Mouse (Mus musculus): ENCODE data around the gene Gmeb1.

Gene Gmeb1

DNA sequence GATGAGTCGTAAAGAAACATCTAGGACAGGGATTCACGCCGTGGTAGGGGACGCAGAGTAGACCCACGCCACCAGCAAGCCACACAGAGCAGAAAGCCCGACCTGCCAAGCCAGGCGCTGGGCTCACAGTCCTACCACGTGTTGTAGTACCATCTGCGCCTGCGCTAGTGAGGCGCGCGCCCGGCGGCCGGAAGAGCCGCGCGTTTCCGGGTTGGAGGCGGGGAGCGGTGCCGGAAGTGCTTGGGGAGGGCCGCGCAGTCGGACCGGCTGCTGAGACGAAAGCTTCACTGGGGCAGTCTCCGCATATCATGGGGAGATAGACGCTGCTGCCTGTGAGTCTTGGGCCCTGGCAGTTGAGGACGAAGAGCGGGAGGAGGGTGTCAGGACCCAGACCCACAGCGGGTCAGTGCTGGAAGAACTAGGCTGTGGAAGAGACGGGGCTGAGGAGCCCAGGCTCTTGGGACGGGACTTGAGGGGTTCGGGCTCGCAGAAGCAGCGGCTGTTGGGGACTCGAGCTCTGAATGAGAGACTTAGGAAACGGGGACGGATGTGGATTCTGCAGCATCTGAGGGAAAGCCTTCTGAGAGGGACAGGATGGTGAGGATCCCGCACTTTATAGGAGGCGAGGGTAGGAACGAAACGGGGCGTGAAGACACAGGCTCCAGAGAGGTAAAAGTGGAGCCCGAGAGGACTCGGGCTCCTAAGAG, 12.9 kb upstream of the Gmeb1 start, which contains the start of gene Taf12:
TSS of gene Taf12 (plus strand) at position 220 of the 707 bp plus-strand sequence.
- DNase-seq (ENCODE audit: low spot score in 2 of 2) = peak; percentile 89 to 91

GRCm38 (mm10) chr4:132273166-132273565, 11.8 kb upstream of the Gmeb1 start:
- DNase-seq (ENCODE audit: low spot score in 2 of 2) = no peak

GRCm38 (mm10) chr4:132269740-132270560, 8.5 kb upstream of the Gmeb1 start:
- peak; percentile 75 to 82 for DNase-seq (ENCODE audit: low spot score in 2 of 2)

GRCm38 (mm10) chr4:132268871-132269739, 7.7 kb upstream of the Gmeb1 start:
- no peak for DNase-seq (ENCODE audit: low spot score in 2 of 2)

GRCm38 (mm10) chr4:132266835-132267349, 5.5 kb upstream of the Gmeb1 start:
- peak in 1 of 2 experiments; percentile 5 for DNase-seq (ENCODE audit: low spot score in 2 of 2)

GRCm38 (mm10) chr4:132263313-132263712, 1.9 kb upstream of the Gmeb1 start:
- DNase-seq (ENCODE audit: low spot score in 2 of 2) = no peak

- no peak for DNase-seq (ENCODE audit: low spot score in 2 of 2)
Observed at GRCm38 (mm10) chr4:132262358-132262616, 885 bp upstream of the Gmeb1 start.

DNA sequence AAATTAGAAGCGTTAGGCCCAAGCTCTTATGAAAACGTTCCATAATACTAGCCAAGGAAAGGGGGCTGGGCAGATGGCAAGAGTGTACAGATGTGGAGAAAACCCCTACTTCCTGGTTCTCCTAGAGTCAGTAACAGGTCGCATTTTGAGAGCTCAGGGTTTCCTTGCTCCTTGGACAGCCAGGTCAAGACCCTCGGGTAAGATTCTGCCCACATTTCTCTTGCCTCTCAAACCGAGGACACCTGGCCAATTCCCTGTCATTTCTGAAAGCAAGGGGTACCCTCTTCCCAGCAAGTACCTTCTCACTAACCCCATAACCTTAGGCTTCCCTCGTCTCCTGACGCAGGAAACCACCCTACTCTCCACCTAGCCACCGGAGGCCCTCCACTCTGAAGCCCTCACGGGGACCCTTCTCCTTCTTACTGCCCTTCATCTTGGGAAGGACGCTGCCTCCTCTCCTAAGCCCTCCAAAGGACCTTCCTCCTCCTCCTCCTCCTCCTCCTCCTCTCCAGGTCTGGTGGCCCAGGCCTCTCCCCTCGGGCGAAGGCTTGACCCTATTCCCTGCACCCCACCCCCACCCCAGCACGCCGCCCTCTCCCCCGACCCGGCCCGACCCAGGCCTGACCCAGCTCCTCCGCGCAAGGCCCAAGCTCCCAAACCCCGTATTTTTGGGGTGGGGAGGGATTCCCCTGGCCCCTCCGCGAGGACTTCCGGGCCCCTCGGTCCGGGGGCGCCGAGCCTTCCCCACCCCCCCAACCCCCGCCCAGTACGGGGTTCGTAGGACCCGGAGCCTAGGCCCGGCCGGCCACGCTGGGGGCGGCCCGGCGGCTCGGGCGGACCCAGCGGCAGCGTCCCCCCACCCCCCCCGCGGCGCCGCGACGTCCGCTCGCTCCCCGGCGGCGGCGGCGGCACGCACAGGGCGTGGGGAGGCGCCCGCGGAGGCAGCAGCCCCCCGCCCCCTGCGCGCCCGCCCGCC, 710 bp downstream of the Gmeb1 start:
- no peak for DNase-seq (ENCODE audit: low spot score in 2 of 2)

GRCm38 (mm10) chr4:132259248-132259647, 2.2 kb downstream of the Gmeb1 start:
- no peak for DNase-seq (ENCODE audit: low spot score in 2 of 2)

GRCm38 (mm10) chr4:132256384-132256783, 5.0 kb downstream of the Gmeb1 start:
- no peak for DNase-seq (ENCODE audit: low spot score in 2 of 2)

GRCm38 (mm10) chr4:132254986-132255385, 6.4 kb downstream of the Gmeb1 start:
- no peak for DNase-seq (ENCODE audit: low spot score in 2 of 2)

GRCm38 (mm10) chr4:132253622-132254021, 7.8 kb downstream of the Gmeb1 start:
- DNase-seq (ENCODE audit: low spot score in 2 of 2) = no peak

DNA sequence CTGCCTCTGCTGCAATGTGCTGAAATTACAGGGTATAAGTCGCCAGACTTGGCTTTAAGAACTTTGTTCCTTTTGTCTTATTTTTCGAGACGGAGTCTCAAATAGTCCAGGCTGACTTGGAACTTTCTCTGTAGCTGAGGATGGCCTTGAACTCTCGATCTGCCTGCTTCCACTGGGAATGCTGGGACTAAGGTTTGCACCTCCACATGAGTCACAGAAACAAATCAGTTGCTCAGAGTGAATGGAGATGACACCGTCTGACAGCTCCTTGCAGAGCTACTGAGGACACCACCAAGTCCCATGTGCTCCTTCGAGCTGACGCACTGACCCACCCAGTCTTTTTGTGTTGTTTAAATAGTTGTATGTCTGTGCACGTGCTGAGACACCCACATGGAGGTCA, 8.3 kb downstream of the Gmeb1 start:
- DNase-seq (ENCODE audit: low spot score in 2 of 2) = no peak

GRCm38 (mm10) chr4:132251596-132251995, 9.8 kb downstream of the Gmeb1 start:
- no peak for DNase-seq (ENCODE audit: low spot score in 2 of 2)

- no peak for DNase-seq (ENCODE audit: low spot score in 2 of 2)
Observed at GRCm38 (mm10) chr4:132247451-132247997, 13.9 kb downstream of the Gmeb1 start.

GRCm38 (mm10) chr4:132245643-132246042, 15.8 kb downstream of the Gmeb1 start:
- no peak for DNase-seq (ENCODE audit: low spot score in 2 of 2)

DNA sequence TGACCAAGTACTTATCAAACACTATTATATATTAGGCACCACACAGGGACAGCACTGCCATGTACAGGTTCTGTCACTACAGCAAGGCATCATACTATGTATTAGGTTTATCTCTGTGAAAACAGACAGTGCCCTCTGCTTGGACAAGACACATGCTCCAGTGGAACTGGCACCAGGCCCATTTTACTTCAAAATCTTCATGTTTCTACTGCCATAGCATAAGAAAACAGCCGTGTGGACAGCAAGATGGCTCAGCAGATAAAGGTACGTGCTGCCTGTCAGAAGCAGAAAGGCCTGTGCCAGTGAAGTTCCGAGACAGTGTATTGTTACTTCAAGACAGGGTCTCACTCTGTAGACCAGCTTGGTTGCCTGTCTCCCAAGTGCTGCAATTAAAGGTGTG, 20.2 kb downstream of the Gmeb1 start:
- no peak for DNase-seq (ENCODE audit: low spot score in 2 of 2)

DNA sequence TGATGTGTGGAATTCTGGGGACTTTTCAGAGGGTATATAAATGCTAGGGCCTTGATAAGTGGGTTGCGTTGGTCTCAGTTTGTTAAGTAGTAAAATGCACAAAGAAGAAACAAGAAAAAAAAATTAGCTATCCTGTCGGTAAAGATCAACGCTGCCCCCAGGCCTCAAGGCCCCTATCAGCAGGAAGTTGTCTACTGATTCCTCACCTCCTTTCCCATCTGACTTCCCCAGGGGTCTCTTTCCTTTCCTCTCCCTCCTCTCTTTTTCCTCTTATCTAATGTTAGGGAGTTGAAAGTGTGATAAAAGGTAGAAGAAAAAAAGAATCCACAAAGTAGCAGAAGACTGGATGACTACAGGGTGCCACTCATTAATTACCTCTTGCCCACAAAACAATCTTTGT, 21.0 kb downstream of the Gmeb1 start:
- no peak for DNase-seq (ENCODE audit: low spot score in 2 of 2)

- no peak for DNase-seq (ENCODE audit: low spot score in 2 of 2)
Observed at GRCm38 (mm10) chr4:132238356-132238755, 23.0 kb downstream of the Gmeb1 start.

DNA sequence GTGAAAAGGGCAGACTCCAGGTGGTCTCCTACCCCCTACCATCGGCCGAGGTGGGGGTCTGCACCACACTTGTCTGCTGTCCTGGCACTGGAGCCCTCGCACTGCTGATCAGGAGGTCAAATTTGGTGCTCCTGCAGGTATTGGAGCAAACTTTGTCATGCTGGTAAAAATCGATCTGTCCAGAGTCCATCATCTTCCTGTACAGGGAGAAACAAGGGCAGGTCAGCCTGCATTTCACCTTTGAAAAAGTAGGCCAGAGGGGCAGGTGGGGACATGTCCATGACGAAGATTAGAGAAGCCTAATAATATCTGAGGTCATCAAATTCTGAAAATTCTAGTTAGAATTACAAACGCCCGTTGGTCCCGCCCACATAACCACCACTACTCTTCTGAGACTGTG, 26.7 kb downstream of the Gmeb1 start:
- no peak for DNase-seq (ENCODE audit: low spot score in 2 of 2)

- no peak for DNase-seq (ENCODE audit: low spot score in 2 of 2)
Observed at GRCm38 (mm10) chr4:132230422-132230821, 31.0 kb downstream of the Gmeb1 start.

All from right cerebral cortex, postnatal 36 days (tissue).